Mouse (Mus musculus) erythroblast, adult 5-6 weeks (primary cell): ENCODE measurements around the gene 2010315B03Rik. TPM values are rescaled to one million over a fixed set of nuclear protein-coding genes. Genes with fewer than 3 reads are reported as not detected.

Source experiments
- ATAC-seq: replicated peaks from 2 replicates; pipeline ENCODE4 v1.8.0; 2016; ENCODE audit warnings: moderate number of reproducible peaks, mild to moderate bottlenecking, moderate TSS enrichment, inconsistent platforms; ENCODE audit not compliant: poor library complexity, low FRiP score, severe bottlenecking
- total RNA-seq, 2 experiments: library from RNA; stranded (forward) in 1 of 2; stranded (reverse) in 1 of 2; fragments of 150-400 nt in 1 of 2; fragments of 200-764, 138-1000 nt in 1 of 2; gene quantifications; 2 replicates each; pipeline versions ENCODE4 v1.2.3 to v1.2.4; 2015 to 2017; ENCODE audit warnings: low replicate concordance in 2 of 2

2010315B03Rik gene
- total RNA-seq (2015; ENCODE audit: low replicate concordance) (1.2 and 1.7 TPM in 2 replicates), total RNA-seq (2017; ENCODE audit: low replicate concordance) (2.0 and 5.9 TPM in 2 replicates)

DNA sequence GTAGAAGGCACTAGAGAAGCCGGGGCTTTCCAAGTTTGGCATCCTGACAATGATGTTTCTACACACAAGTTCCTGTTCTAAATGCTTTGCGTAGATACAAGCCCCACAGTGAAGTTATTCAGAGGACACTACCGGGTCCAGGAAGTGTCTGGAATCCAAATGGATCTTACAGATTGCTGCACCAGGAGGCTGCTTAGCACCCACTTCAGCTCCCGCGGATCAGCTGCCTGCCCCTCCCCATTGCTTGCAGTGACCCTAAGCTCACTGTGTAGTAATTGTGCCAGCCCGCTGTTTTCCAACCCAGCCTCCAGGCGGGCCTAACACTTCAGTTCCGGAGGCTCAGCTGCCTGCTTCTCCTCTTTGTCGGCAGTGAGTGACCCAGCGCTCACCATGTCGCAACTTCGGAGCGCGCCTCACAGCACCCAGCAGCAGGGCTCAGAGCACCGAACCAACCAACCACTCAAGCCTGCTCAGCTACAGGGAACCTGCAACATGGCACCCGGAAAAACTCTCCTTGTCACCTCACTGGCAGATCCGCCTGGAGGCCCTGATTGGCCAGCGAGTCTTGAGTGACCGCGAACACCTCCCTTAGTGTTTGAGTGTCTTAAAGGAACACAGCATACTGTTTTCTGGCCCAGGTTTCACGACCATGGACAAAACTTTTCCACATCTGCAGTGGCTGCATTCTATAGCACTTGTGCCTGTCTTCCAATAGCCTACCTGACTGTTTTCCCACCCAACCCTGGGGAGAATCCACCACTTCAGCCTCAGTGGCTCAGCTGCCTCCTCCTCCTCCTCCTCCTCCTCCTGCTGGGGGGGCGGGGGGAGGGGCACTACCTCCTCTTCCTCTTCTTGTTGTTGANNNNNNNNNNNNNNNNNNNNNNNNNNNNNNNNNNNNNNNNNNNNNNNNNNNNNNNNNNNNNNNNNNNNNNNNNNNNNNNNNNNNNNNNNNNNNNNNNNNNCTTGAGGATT is at the start of gene 2010315B03Rik:
Gene 2010315B03Rik, minus strand, starts transcription at position 526 of the 972 bp plus-strand sequence.
- ATAC-seq = peak; percentile 99

DNA sequence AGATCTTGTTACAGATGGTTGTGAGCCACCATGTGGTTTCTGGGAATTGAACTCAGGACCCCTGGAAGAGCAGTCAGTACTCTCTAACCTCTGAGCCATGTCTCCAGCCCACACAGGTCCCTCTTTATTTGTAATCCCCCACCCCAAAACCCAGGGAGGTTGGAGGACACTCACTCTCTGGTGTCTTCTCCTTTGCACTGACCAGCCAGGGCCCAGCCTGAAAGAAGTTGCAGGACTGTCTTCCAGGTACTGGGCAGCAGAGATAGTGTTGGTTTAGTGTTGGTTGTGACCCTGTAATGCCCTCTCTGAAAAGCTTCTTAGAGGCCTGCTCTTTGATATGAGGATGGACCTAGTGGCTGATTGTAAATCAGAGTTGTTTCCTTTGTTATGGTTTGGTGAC is 994 bp downstream of the 2010315B03Rik start:
- no peak for ATAC-seq

DNA sequence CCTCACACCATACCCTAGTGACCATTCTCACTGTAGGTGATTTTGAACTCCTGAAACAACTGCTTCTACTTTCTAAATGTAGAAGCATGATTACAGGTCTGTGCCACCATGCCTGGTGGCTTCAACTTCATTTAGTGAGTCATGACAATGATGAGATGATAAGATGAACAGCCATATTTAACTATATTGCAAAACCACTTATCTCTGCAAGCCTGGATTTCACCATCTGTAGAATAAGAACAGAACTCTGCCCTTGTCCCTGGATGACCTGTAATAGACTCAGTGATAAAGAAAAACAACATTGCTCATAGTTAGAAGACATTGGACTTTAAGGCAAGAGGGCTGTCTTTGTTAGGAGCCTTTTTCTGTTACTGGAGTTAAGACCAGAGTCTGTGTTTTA is 24.2 kb downstream of the 2010315B03Rik start:
- no peak for ATAC-seq

DNA sequence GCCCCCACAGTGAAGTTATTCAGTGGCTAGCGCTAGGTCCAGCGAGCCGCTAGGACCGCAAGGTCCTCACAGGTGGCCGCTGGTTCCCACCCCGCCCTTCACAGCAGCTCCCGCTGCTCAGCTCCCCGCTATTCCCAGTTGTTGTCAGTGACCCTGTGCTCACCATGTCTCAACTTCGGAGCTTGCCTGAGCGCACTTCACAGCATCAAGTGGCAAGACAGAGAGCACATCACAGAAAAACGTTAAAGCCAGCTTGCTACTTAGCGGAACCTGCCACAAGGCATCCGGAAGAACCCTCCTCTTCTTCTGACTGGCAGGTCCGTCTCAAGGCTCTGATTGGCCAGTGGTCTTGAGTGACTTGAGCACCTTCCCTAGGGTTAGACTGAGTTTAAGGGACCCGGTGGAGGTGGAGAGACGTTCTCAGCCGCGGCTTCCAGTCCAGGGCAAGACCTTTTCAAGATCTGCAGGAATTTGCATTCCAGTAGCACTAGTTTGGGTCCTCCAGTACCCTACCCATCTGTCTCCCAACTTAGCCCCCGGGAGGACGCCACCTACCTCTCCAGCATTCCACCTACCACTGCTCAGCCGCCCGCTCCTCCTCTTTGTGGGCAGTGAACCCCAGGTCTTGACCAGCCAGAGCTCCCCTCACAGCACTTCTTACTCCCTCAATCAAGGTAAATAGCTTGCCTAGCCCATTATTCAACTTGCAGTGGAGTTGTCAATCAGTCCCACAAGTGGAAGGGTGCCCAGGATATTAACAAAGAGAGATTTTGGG is 30.4 kb downstream of the 2010315B03Rik start:
- peak; percentile 97 for ATAC-seq

- no peak for ATAC-seq
Measured at GRCm38 (mm10) chr9:124281448-124281791, 31.1 kb downstream of the 2010315B03Rik start.

DNA sequence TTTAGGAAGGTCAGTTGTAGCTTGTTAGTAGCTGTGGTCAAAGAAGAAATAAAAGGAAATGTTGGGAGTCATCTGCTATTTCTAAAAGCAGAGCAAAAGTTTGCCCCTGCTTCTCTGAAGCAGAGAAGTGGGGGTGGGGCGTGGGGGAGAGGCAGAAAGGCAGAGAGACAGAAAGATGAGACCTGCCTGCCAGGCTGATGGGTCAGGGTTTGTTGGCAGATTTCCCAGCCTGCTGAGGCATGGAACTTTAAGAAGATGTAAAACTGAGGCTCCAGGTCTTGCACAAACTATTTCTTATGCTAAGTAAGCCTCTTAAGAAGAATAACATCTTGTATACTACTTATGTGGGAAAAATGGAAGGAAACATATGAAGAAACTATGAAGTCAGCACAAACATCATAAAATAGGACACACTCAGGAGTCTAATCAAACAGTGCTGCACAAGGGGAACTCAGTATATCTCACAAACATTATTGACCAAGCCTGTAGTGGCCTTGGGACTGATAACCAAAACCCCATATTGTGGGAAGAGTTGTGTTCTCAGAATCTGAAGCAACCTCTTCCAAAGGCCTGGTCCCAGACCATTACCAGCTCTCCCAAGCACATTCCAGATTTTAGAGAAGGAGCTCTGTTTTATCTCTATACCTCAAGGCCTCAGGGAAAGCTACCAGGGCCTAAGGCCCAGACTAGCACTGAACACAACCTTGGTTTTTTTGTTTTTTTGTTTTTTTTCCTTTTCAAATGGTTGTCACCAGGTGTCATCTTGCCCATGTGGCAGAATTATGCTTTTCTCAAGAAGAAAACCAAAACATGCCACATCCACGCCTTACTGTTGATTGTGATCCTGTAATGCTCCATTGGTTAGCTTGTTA is 31.7 kb downstream of the 2010315B03Rik start:
- no peak for ATAC-seq

DNA sequence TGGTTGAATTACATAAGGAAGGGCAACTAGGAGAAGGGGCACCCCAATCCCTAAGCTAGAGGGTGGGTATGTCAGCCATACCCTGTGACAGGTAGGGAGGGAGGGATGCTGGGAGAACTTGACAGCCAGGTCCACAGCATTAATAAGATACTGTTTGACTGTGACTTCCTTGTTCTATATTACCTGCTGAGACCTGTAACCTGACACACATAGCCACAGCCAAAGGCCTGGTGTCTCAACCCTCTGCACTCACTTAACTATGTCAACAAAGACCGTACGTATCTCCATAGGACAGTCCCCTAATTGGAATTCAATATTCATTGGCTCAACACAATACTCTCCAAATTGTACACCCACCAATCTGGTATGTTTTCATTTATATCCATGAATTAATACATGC is 33.2 kb downstream of the 2010315B03Rik start:
- no peak for ATAC-seq

DNA sequence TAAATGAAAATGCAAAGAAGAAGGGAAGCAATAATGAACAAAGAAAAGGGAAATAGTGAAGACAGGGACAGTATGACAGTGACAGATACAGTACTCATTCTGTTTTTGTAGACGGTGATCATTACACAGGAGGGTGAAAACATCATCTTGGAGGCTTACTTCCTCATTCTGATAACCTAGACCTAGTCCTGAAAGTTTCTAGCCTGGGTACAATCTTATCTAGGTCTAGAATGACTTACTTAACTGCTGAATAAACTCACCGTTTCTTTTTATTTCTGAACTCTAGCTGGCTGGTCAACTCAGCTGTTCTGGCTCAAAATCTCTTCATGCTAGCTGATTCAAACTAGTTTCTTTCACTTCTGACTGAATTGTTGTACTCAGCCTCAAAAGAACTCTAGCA is 37.4 kb downstream of the 2010315B03Rik start:
- ATAC-seq = no peak

- ATAC-seq = no peak
Measured at GRCm38 (mm10) chr9:124273172-124273571, 39.3 kb downstream of the 2010315B03Rik start.

DNA sequence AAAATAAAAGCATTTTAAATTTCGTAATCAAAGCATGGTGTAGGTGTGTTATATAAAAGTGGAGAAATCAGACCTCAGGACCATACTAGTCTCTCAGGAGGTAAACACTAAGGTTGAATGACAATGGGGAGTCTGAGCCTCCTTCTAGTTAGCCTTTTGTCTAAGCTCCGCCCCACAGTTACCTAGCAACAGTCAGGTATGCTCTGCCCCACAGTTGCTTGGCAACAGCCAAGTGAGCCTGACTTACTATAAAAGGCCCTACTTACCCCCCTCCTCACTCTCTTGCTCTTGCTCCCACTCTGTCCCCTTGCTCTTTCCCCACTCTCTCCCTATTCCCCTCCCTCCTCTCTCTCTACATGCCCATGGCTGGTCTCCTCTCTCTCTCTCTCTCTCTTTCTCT is 44.6 kb downstream of the 2010315B03Rik start:
- no peak for ATAC-seq

DNA sequence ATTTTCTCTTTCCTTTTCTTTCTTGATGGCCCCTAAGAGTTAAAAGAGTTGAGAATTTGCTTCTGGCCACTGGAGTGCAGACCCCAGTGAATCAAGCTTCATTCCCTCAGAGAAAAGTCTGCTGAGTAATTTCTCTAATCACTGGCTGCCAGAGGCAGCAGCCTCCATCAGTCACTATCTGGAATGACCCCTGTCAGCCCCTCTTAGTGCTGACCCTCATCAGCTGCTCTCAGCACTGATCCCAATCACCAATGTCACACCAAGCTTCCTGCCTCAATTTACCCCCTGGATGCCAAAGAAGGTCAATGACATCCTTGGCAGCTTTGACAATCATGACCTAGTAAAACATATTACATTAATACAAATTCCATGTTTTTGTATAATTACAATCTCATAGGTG is 45.0 kb downstream of the 2010315B03Rik start:
- ATAC-seq = no peak

DNA sequence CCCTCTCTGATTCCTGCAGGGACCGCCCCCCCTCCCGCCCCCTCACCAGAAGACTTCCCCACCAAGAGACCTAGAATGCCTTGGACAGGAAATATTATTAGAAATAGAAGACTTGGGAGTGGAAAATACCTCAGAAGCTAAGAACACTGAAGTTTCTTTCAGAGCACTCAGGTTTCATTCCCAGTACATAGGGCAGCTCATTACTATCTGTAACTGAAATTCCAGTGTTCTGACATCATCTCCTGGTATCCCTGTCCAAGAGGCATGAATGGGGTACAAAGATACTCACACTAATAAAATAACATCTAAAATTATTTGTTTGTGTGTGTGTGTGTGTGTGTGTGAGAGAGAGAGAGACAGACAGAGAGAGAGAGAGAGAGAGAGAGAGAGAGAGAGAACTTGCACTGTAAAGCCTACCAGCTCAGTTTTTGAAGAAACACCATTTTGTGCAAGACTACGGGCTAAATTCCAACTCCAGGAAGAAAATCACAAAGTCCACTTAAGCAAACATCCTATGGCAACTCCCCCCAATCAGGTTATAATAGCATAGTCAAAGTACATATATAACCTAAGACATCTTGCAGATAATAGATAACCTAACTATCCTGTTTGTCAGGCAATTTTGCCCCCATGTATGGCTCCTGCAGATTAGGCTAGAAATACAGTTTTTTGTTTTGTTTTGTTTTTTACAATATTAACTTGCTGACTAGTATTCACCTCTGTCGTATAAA is 49.3 kb downstream of the 2010315B03Rik start:
- ATAC-seq = no peak

GRCm38 (mm10) chr9:124258067-124258556 is 54.4 kb downstream of the 2010315B03Rik start:
- ATAC-seq = no peak

GRCm38 (mm10) chr9:124257200-124258066 is 55.1 kb downstream of the 2010315B03Rik start:
- ATAC-seq = peak; percentile 77

GRCm38 (mm10) chr9:124256271-124257199 is 56.0 kb downstream of the 2010315B03Rik start:
- ATAC-seq = peak; percentile 84

DNA sequence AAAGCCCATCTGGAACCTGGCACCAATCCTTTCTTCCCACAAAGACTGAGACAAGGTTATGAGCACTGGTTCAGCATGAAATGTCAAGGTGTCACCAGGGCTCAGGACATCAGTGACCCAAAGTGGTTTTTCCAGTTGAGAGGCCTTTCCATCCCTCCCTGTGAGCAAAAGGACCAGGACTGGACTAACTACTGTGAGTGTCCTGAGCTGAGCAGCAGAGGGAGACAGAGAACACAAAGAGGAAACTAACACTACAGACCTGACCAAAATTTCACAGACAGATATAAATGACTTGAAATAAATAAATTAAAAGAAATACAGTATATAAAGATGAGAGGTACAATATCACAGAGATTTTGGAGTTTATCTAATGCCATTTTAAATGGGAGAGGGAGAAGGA is 61.1 kb downstream of the 2010315B03Rik start:
- ATAC-seq = no peak
